Mouse (Mus musculus) embryonic facial prominence, embryonic 13.5 days (tissue): ENCODE results near the gene Prelp. TPM values are rescaled to one million over a fixed set of nuclear protein-coding genes. Genes with fewer than 3 reads are reported as not detected.
A peak's percentile ranks its signal among the peaks of the same experiment; 100 is the strongest.
"Not testable (repeated sequence)": the region's sequence is repeated elsewhere in the genome, so short reads cannot be mapped to it uniquely, and the experiment has no call there.

ENCODE experiments used
- ATAC-seq: fragments of 200-750 bp; cut with Nextera tagmentation; 2 replicates; pipeline ENCODE4 v1.8.0; 2017; ENCODE audit warnings: low read depth; ENCODE audit not compliant: insufficient number of reproducible peaks, insufficient read depth, low FRiP score, low TSS enrichment
- H3K27ac ChIP-seq: fragments of 300-500 bp; sonication (generic); 2 replicates; pipeline ENCODE4 v1.5.1; 2015; ENCODE audit warnings: moderate library complexity, mild to moderate bottlenecking, inconsistent platforms
- H3K27me3 ChIP-seq: fragments of 300-500 bp; sonication (generic); 2 replicates; pipeline ENCODE4 v1.6.1; 2015; ENCODE audit warnings: mild to moderate bottlenecking, inconsistent platforms
- H3K36me3 ChIP-seq: fragments of 300-500 bp; sonication (generic); 2 replicates; pipeline ENCODE4 v1.6.1; 2015; ENCODE audit warnings: mild to moderate bottlenecking, inconsistent platforms
- H3K4me1 ChIP-seq: fragments of 300-500 bp; sonication (generic); 2 replicates; pipeline ENCODE4 v1.6.1; 2015; ENCODE audit warnings: inconsistent platforms
- H3K4me2 ChIP-seq: fragments of 300-500 bp; sonication (generic); 2 replicates; pipeline ENCODE4 v1.6.1; 2015; ENCODE audit warnings: moderate library complexity, mild to moderate bottlenecking, inconsistent platforms
- H3K4me3 ChIP-seq: fragments of 300-500 bp; sonication (generic); 2 replicates; pipeline ENCODE4 v1.5.1; 2015; ENCODE audit warnings: mild to moderate bottlenecking, inconsistent platforms
- H3K9ac ChIP-seq: fragments of 300-500 bp; sonication (generic); 2 replicates; pipeline ENCODE4 v1.6.1; 2015; ENCODE audit warnings: mild to moderate bottlenecking, inconsistent platforms
- H3K9me3 ChIP-seq: fragments of 300-500 bp; sonication (generic); 2 replicates; pipeline ENCODE4 v1.6.1; 2016; ENCODE audit warnings: inconsistent platforms
- WGBS: fragments of 180-500 bp; shearing (Covaris S2); methylation state at CpG from one replicate; pipeline ENCODE4 v1.1.7; 2015; ENCODE audit warnings: mixed read lengths; 5-methylcytosine and 5-hydroxymethylcytosine counted together
- polyA plus RNA-seq: library from polyadenylated mRNA; unstranded; fragments of >200 nt; fragmentation: Nextera tagmentation; extraction: Ambion mirVana; gene quantifications from 2 replicates; pipeline ENCODE4 v1.2.1, GENCODE M21; 2015

The Prelp gene
- polyA plus RNA-seq, result 3.3 and 5.0 TPM in 2 replicates

DNA sequence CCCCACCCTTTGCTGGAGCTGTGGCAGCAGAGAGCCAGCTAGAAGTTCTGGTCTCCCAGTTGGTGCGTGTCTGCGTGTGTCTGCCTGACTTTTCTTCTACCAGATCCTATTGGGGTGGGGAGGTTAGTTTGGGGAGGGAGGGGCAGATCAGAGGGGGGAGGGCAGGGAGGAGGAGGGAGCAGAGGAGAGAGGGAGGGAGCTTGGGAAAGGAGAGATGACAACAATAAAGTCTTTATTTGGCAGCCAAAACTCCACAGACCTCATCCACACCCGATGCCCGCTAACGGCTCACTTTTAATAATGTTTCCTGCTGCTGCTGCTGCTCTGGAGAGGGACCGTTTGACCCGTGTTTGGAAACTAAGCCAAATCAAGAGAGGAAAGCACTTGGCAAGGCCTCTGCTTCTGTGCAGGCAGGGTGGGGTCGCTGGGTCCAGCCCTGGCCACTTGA, at the start of gene Prelp:
Prelp (minus strand) TSS at position 111 of the 448 bp plus-strand sequence.
- Histone ChIP-seq H3K4me3 (peak within 1 kb of the TSS; percentile 9; the same call in 1 of the 2 replicates), H3K27me3 (no peaks in the 10 kb centered on the region), H3K4me2 (peak within 1 kb of the TSS; percentile 29), H3K9me3 (no peaks in the 10 kb centered on the region), H3K9ac (0 out of 2 replicates have a peak within 1 kb of the TSS, but pooled peaks have one; percentile 27), H3K27ac (peak within 1 kb of the TSS; percentile 61), H3K36me3 (no peaks in the 10 kb centered on the region), H3K4me1 (peaks cover 55% of the 10 kb centered on the region)
- WGBS, result 15% methylated on average over 8 of the region's 8 CpGs
- ATAC-seq, result no peak

GRCm38 (mm10) chr1:133969427-133969826, 48.2 kb upstream of the Prelp start:
- no peak overlapping the region for H3K4me3 ChIP-seq
- no peaks in the 10 kb centered on the region for H3K9me3 ChIP-seq
- no peaks in the 10 kb centered on the region for H3K36me3 ChIP-seq
- no peak overlapping the region for H3K9ac ChIP-seq
- ATAC-seq, result no peak
- H3K4me1 ChIP-seq, result peaks cover 30% of the 10 kb centered on the region
- no peaks in the 10 kb centered on the region for H3K27me3 ChIP-seq
- no peak overlapping the region for H3K4me2 ChIP-seq
- 88% methylated on average over 8 of the region's 8 CpGs for WGBS
- H3K27ac ChIP-seq, result 0 out of 2 replicates have a peak overlapping the region, but pooled peaks have one; percentile 16

GRCm38 (mm10) chr1:133968788-133969325, 47.6 kb upstream of the Prelp start:
- Histone ChIP-seq H3K36me3 (no peaks in the 10 kb centered on the region), H3K4me1 (peaks cover 30% of the 10 kb centered on the region), H3K27ac (peak overlapping the region; percentile 16; the same call in 1 of the 2 replicates), H3K4me2 (no peak overlapping the region), H3K9ac (no peak overlapping the region), H3K4me3 (no peak overlapping the region), H3K9me3 (no peaks in the 10 kb centered on the region), H3K27me3 (no peaks in the 10 kb centered on the region)
- WGBS, result 40% methylated on average over 4 of the region's 4 CpGs
- no peak for ATAC-seq

GRCm38 (mm10) chr1:133967481-133968017, 46.3 kb upstream of the Prelp start:
- no peak overlapping the region for H3K9ac ChIP-seq
- peaks cover 30% of the 10 kb centered on the region for H3K4me1 ChIP-seq
- WGBS, result 62% methylated on average over 7 of the region's 7 CpGs
- no peaks in the 10 kb centered on the region for H3K36me3 ChIP-seq
- no peak overlapping the region for H3K4me3 ChIP-seq
- no peak for ATAC-seq
- H3K27me3 ChIP-seq, result no peaks in the 10 kb centered on the region
- H3K27ac ChIP-seq, result 0 out of 2 replicates have a peak overlapping the region, but pooled peaks have one; percentile 7
- H3K9me3 ChIP-seq, result no peaks in the 10 kb centered on the region
- H3K4me2 ChIP-seq, result no peak overlapping the region

GRCm38 (mm10) chr1:133966044-133966443, 44.8 kb upstream of the Prelp start:
- Histone ChIP-seq H3K4me3 (no peak overlapping the region), H3K36me3 (no peaks in the 10 kb centered on the region), H3K9ac (no peak overlapping the region), H3K4me1 (peaks cover 38% of the 10 kb centered on the region), H3K27ac (peak overlapping the region; percentile 80), H3K4me2 (no peak overlapping the region), H3K27me3 (no peaks in the 10 kb centered on the region), H3K9me3 (no peaks in the 10 kb centered on the region)
- WGBS, result 85% methylated on average over 2 of the region's 2 CpGs
- no peak for ATAC-seq

DNA sequence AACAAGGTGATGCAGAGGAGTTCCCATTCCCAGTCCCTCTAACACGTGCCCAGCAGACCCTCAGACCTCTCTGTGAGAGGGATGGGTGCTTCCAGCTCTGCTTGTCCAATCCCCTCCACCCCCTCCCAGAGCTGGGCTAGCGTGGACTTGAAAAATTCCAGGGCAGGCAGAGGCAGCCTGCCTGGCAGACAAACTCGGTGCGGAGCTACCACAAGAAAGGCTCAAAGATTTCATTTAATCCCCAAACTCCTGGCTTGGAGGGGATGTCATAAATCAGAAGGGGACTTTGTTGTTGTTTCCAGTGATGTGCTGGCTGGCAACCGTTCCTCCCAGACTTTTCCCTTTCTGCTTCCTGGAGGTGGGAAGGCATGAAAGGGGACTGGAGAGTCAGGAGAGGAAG, 44.1 kb upstream of the Prelp start:
- H3K4me3 ChIP-seq, result no peak overlapping the region
- H3K27ac ChIP-seq, result peak overlapping the region; percentile 80
- H3K36me3 ChIP-seq, result no peaks in the 10 kb centered on the region
- H3K4me2 ChIP-seq, result no peak overlapping the region
- H3K4me1 ChIP-seq, result peaks cover 38% of the 10 kb centered on the region
- WGBS, result 30% methylated on average over 5 of the region's 5 CpGs
- H3K9ac ChIP-seq, result no peak overlapping the region
- no peaks in the 10 kb centered on the region for H3K27me3 ChIP-seq
- H3K9me3 ChIP-seq, result no peaks in the 10 kb centered on the region
- ATAC-seq, result no peak

GRCm38 (mm10) chr1:133964742-133965141, 43.5 kb upstream of the Prelp start:
- H3K4me3 ChIP-seq, result no peak overlapping the region
- H3K9ac ChIP-seq, result no peak overlapping the region
- H3K9me3 ChIP-seq, result no peaks in the 10 kb centered on the region
- 61% methylated on average over 5 of the region's 5 CpGs for WGBS
- no peaks in the 10 kb centered on the region for H3K27me3 ChIP-seq
- peak overlapping the region; percentile 80 for H3K27ac ChIP-seq
- no peaks in the 10 kb centered on the region for H3K36me3 ChIP-seq
- no peak for ATAC-seq
- peaks cover 38% of the 10 kb centered on the region for H3K4me1 ChIP-seq
- H3K4me2 ChIP-seq, result no peak overlapping the region

- H3K27me3 ChIP-seq, H3K27ac ChIP-seq, H3K36me3 ChIP-seq, H3K9me3 ChIP-seq, ATAC-seq, H3K4me2 ChIP-seq, H3K9ac ChIP-seq, H3K4me3 ChIP-seq: not testable (repeated sequence)
- WGBS, result 89% methylated on average over 1 of the region's 1 CpGs
- H3K4me1 ChIP-seq, result peaks cover 29% of the 10 kb centered on the region
These were observed 42.4 kb upstream of the Prelp start for GRCm38 (mm10) chr1:133963578-133963977.

DNA sequence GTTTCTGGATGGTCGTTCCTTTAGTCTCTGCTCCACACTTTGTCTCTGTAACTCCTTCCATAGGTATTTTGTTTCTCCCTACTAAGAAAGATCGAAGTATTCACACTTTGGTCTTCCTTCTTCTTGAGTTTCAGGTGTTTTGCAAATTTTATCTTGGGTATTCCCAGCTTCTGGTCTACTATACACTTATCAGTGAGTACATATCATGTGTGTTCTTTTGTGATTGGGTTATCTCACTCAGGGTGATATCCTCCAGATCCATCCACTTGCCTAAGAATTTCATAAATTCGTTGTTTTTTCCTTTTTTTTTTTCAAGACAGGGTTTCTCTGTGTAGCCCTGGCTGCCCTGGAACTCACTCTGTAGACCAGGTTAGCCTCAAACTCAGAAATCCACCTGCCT, 41.9 kb upstream of the Prelp start:
- peaks cover 24% of the 10 kb centered on the region for H3K4me1 ChIP-seq
- H3K9ac ChIP-seq, H3K4me3 ChIP-seq, H3K27ac ChIP-seq, ATAC-seq, H3K9me3 ChIP-seq, H3K4me2 ChIP-seq, H3K27me3 ChIP-seq, H3K36me3 ChIP-seq: not testable (repeated sequence)
- WGBS, result 84% methylated on average over 3 of the region's 3 CpGs

GRCm38 (mm10) chr1:133961281-133962134, 40.3 kb upstream of the Prelp start:
- peak overlapping the region; percentile 4; the same call in 1 of the 2 replicates for H3K9ac ChIP-seq
- ATAC-seq, result no peak

GRCm38 (mm10) chr1:133959521-133959920, 38.3 kb upstream of the Prelp start:
- H3K27me3 ChIP-seq, result no peaks in the 10 kb centered on the region
- no peak for ATAC-seq
- H3K4me1 ChIP-seq, result peaks cover 16% of the 10 kb centered on the region
- no peaks in the 10 kb centered on the region for H3K36me3 ChIP-seq
- H3K4me2 ChIP-seq, result no peak overlapping the region
- H3K4me3 ChIP-seq, result no peak overlapping the region
- H3K9ac ChIP-seq, result no peak overlapping the region
- H3K9me3 ChIP-seq, result no peaks in the 10 kb centered on the region
- 70% methylated on average over 5 of the region's 5 CpGs for WGBS
- H3K27ac ChIP-seq, result no peak overlapping the region

More at GRCm38 (mm10) chr1:133961281-133962134, 40.3 kb upstream of the Prelp start:
- 19% methylated on average over 18 of the region's 18 CpGs for WGBS
- Histone ChIP-seq H3K4me1 (peaks cover 19% of the 10 kb centered on the region), H3K9me3 (no peaks in the 10 kb centered on the region), H3K27ac (peak overlapping the region; percentile 18; the same call in 1 of the 2 replicates), H3K27me3 (no peaks in the 10 kb centered on the region), H3K4me3 (no peak overlapping the region), H3K36me3 (no peaks in the 10 kb centered on the region), H3K4me2 (peak overlapping the region; percentile 21)
